Mouse (Mus musculus): Measurements from ENCODE around the gene Cacnb4. TPM values are rescaled to one million over a fixed set of nuclear protein-coding genes. Genes with fewer than 3 reads are reported as not detected.
A peak's percentile ranks its signal among the peaks of the same experiment; 100 is the strongest.

Cacnb4 gene
- total and polyA plus RNA-seq, 2 experiments from 2014 or later = 12.5 to 13.3 TPM

GRCm38 (mm10) chr2:52511799-52512198 lies 164.8 kb downstream of the Cacnb4 start:
- WGBS = 11% methylated on average over 13 of the region's 13 CpGs
- Histone ChIP-seq H3K4me2 (ENCODE audit: low read depth, low read length, poor library complexity, severe bottlenecking) (peak overlapping the region; percentile 18; the same call in 1 of the 2 replicates), H3K36me3 (ENCODE audit: insufficient read depth, low read length) (no peaks in the 10 kb centered on the region), H3K9ac (replicated peaks; ENCODE audit: low read length, poor library complexity, severe bottlenecking) (no peak overlapping the region; the same call in 1 of the 2 replicates), H3K27me3 (ENCODE audit: insufficient read depth, low read length) (no peaks in the 10 kb centered on the region), H3K9me3 (ENCODE audit: low read length) (no peaks in the 10 kb centered on the region), H3K4me3 (ENCODE audit: low read depth, low read length) (no peak overlapping the region), H3K4me1 (ENCODE audit: insufficient read depth, low read length) (no peaks in the 10 kb centered on the region), H3K27ac (ENCODE audit: low read depth, low read length) (no peak overlapping the region)
- no peak for TF ChIP-seq CTCF (IDR thresholded peaks at IDR 0.05)
- ATAC-seq (ENCODE audit: low FRiP score) (no peak), DNase-seq (ENCODE audit: low spot score) (peak; percentile 56)

GRCm38 (mm10) chr2:52509779-52510500 lies 166.7 kb downstream of the Cacnb4 start:
- 85% methylated on average over 19 of the region's 19 CpGs for WGBS

GRCm38 (mm10) chr2:52505164-52505563 lies 171.5 kb downstream of the Cacnb4 start:
- Histone ChIP-seq H3K9ac (replicated peaks; ENCODE audit: low read length, poor library complexity, severe bottlenecking) (no peak overlapping the region), H3K4me3 (ENCODE audit: low read depth, low read length) (no peak overlapping the region), H3K27me3 (ENCODE audit: insufficient read depth, low read length) (no peaks in the 10 kb centered on the region), H3K9me3 (ENCODE audit: low read length) (no peaks in the 10 kb centered on the region), H3K4me2 (ENCODE audit: low read depth, low read length, poor library complexity, severe bottlenecking) (no peak overlapping the region), H3K27ac (ENCODE audit: low read depth, low read length) (no peak overlapping the region), H3K36me3 (ENCODE audit: insufficient read depth, low read length) (no peaks in the 10 kb centered on the region), H3K4me1 (ENCODE audit: insufficient read depth, low read length) (no peaks in the 10 kb centered on the region)
- TF ChIP-seq CTCF (IDR thresholded peaks at IDR 0.05) = no peak
- no peak for ATAC-seq (ENCODE audit: low FRiP score)
- WGBS = 70% methylated on average over 2 of the region's 2 CpGs
- no peak for DNase-seq (ENCODE audit: low spot score)

More at GRCm38 (mm10) chr2:52509779-52510500, 166.7 kb downstream of the Cacnb4 start:
- TF ChIP-seq CTCF (IDR thresholded peaks at IDR 0.05) = no peak
- Histone ChIP-seq H3K4me2 (ENCODE audit: low read depth, low read length, poor library complexity, severe bottlenecking) (no peak overlapping the region), H3K27me3 (ENCODE audit: insufficient read depth, low read length) (no peaks in the 10 kb centered on the region), H3K9me3 (ENCODE audit: low read length) (no peaks in the 10 kb centered on the region), H3K27ac (ENCODE audit: low read depth, low read length) (no peak overlapping the region), H3K36me3 (ENCODE audit: insufficient read depth, low read length) (no peaks in the 10 kb centered on the region), H3K9ac (replicated peaks; ENCODE audit: low read length, poor library complexity, severe bottlenecking) (no peak overlapping the region), H3K4me1 (ENCODE audit: insufficient read depth, low read length) (no peaks in the 10 kb centered on the region), H3K4me3 (ENCODE audit: low read depth, low read length) (no peak overlapping the region)
- DNase-seq (ENCODE audit: low spot score) (no peak), ATAC-seq (ENCODE audit: low FRiP score) (no peak)

- 91% methylated on average over 3 of the region's 3 CpGs for WGBS
- H3K4me2 ChIP-seq (ENCODE audit: low read depth, low read length, poor library complexity, severe bottlenecking) = no peak overlapping the region
- no peak for ATAC-seq (ENCODE audit: low FRiP score)
- no peak overlapping the region for H3K4me3 ChIP-seq (ENCODE audit: low read depth, low read length)
- H3K9ac ChIP-seq (replicated peaks; ENCODE audit: low read length, poor library complexity, severe bottlenecking) = no peak overlapping the region
- no peak overlapping the region for H3K27ac ChIP-seq (ENCODE audit: low read depth, low read length)
- no peaks in the 10 kb centered on the region for H3K36me3 ChIP-seq (ENCODE audit: insufficient read depth, low read length)
- H3K4me1 ChIP-seq (ENCODE audit: insufficient read depth, low read length) = no peaks in the 10 kb centered on the region
- no peaks in the 10 kb centered on the region for H3K9me3 ChIP-seq (ENCODE audit: low read length)
- no peak for TF ChIP-seq CTCF (IDR thresholded peaks at IDR 0.05)
- no peak for DNase-seq (ENCODE audit: low spot score)
- no peaks in the 10 kb centered on the region for H3K27me3 ChIP-seq (ENCODE audit: insufficient read depth, low read length)
These were observed 171.9 kb downstream of the Cacnb4 start for GRCm38 (mm10) chr2:52504762-52505161.

GRCm38 (mm10) chr2:52499849-52500262 lies 176.8 kb downstream of the Cacnb4 start:
- WGBS = 49% methylated on average over 6 of the region's 6 CpGs
- Histone ChIP-seq H3K4me3 (ENCODE audit: low read depth, low read length) (no peak overlapping the region), H3K9ac (replicated peaks; ENCODE audit: low read length, poor library complexity, severe bottlenecking) (no peak overlapping the region), H3K27me3 (ENCODE audit: insufficient read depth, low read length) (no peaks in the 10 kb centered on the region), H3K4me2 (ENCODE audit: low read depth, low read length, poor library complexity, severe bottlenecking) (no peak overlapping the region), H3K9me3 (ENCODE audit: low read length) (no peaks in the 10 kb centered on the region), H3K36me3 (ENCODE audit: insufficient read depth, low read length) (no peaks in the 10 kb centered on the region), H3K27ac (ENCODE audit: low read depth, low read length) (peak overlapping the region; percentile 39), H3K4me1 (ENCODE audit: insufficient read depth, low read length) (peaks cover 4% of the 10 kb centered on the region; the same call in 1 of the 2 replicates)
- TF ChIP-seq CTCF (IDR thresholded peaks at IDR 0.05) = no peak
- ATAC-seq (ENCODE audit: low FRiP score) = no peak
- peak; percentile 67 for DNase-seq (ENCODE audit: low spot score)

- ATAC-seq (ENCODE audit: low FRiP score) = no peak
These were observed 177.5 kb downstream of the Cacnb4 start for GRCm38 (mm10) chr2:52499101-52499537.

More at GRCm38 (mm10) chr2:52499101-52499537, 177.5 kb downstream of the Cacnb4 start:
- no peak overlapping the region for H3K27ac ChIP-seq (ENCODE audit: low read depth, low read length)
- no peaks in the 10 kb centered on the region for H3K27me3 ChIP-seq (ENCODE audit: insufficient read depth, low read length)
- WGBS = 68% methylated on average over 12 of the region's 12 CpGs
- no peaks in the 10 kb centered on the region for H3K36me3 ChIP-seq (ENCODE audit: insufficient read depth, low read length)
- H3K4me1 ChIP-seq (ENCODE audit: insufficient read depth, low read length) = peaks cover 4% of the 10 kb centered on the region; the same call in 1 of the 2 replicates
- H3K4me2 ChIP-seq (ENCODE audit: low read depth, low read length, poor library complexity, severe bottlenecking) = no peak overlapping the region
- no peak overlapping the region for H3K4me3 ChIP-seq (ENCODE audit: low read depth, low read length)
- no peak for DNase-seq (ENCODE audit: low spot score)
- H3K9ac ChIP-seq (replicated peaks; ENCODE audit: low read length, poor library complexity, severe bottlenecking) = no peak overlapping the region
- TF ChIP-seq CTCF (IDR thresholded peaks at IDR 0.05) = no peak
- H3K9me3 ChIP-seq (ENCODE audit: low read length) = no peaks in the 10 kb centered on the region
